Mouse (Mus musculus): ENCODE measurements around the gene 5330417H12Rik. TPM values are rescaled to one million over a fixed set of nuclear protein-coding genes. Genes with fewer than 3 reads are reported as not detected.

Gene 5330417H12Rik
- polyA plus RNA-seq (2015; fragmentation: Nextera tagmentation; extraction: Ambion mirVana), result not detected in 2 replicates

- 71% methylated on average over 2 of the region's 2 CpGs for WGBS
- H3K9me3 ChIP-seq (replicated peaks; ENCODE audit: low read length), result no peaks in the 10 kb centered on the region
- no peak within 1 kb of the TSS for H3K4me2 ChIP-seq (ENCODE audit: low read length)
- DNase-seq (ENCODE audit: low spot score), result no peak
- no peaks in the 10 kb centered on the region for H3K4me1 ChIP-seq (replicated peaks; ENCODE audit: insufficient read depth, low read length)
- no peaks in the 10 kb centered on the region for H3K27me3 ChIP-seq (ENCODE audit: insufficient read depth, low read length)
- TF ChIP-seq CTCF (IDR thresholded peaks at IDR 0.05; ENCODE audit: low read depth), result no peak
- H3K27ac ChIP-seq, result no peak within 1 kb of the TSS
- no peak for ATAC-seq (replicated peaks; ENCODE audit: low FRiP score, low read depth)
- H3K4me3 ChIP-seq (replicated peaks; ENCODE audit: low read depth, low read length), result no peak within 1 kb of the TSS
- no peak within 1 kb of the TSS for H3K9ac ChIP-seq (ENCODE audit: low read depth, low read length)
- H3K36me3 ChIP-seq (ENCODE audit: insufficient read depth, low read length), result no peaks in the 10 kb centered on the region
Measured at GRCm38 (mm10) chr7:107625061-107625460, at the start of gene 5330417H12Rik. 5330417H12Rik (minus strand) TSS chr7:107625161.

- Histone ChIP-seq H3K27me3 (ENCODE audit: insufficient read depth, low read length) (no peaks in the 10 kb centered on the region), H3K4me2 (ENCODE audit: low read length) (no peak overlapping the region), H3K4me1 (replicated peaks; ENCODE audit: insufficient read depth, low read length) (peaks cover 14% of the 10 kb centered on the region), H3K27ac (no peak overlapping the region), H3K9ac (ENCODE audit: low read depth, low read length) (no peak overlapping the region), H3K36me3 (ENCODE audit: insufficient read depth, low read length) (no peaks in the 10 kb centered on the region), H3K4me3 (replicated peaks; ENCODE audit: low read depth, low read length) (no peak overlapping the region), H3K9me3 (replicated peaks; ENCODE audit: low read length) (no peaks in the 10 kb centered on the region)
- 89% methylated on average over 5 of the region's 5 CpGs for WGBS
- DNase-seq (ENCODE audit: low spot score) (no peak), ATAC-seq (replicated peaks; ENCODE audit: low FRiP score, low read depth) (no peak)
- no peak for TF ChIP-seq CTCF (IDR thresholded peaks at IDR 0.05; ENCODE audit: low read depth)
Measured at GRCm38 (mm10) chr7:107668514-107668913, 43.6 kb upstream of the 5330417H12Rik start.

- Histone ChIP-seq H3K27me3 (ENCODE audit: insufficient read depth, low read length) (no peaks in the 10 kb centered on the region), H3K9me3 (replicated peaks; ENCODE audit: low read length) (no peaks in the 10 kb centered on the region), H3K9ac (ENCODE audit: low read depth, low read length) (peak overlapping the region; percentile 46), H3K27ac (peak overlapping the region; percentile 83), H3K36me3 (ENCODE audit: insufficient read depth, low read length) (no peaks in the 10 kb centered on the region), H3K4me1 (replicated peaks; ENCODE audit: insufficient read depth, low read length) (peaks cover 14% of the 10 kb centered on the region), H3K4me3 (replicated peaks; ENCODE audit: low read depth, low read length) (peak overlapping the region; percentile 20), H3K4me2 (ENCODE audit: low read length) (peak overlapping the region; percentile 47)
- ATAC-seq (replicated peaks; ENCODE audit: low FRiP score, low read depth), result no peak
- no peak for TF ChIP-seq CTCF (IDR thresholded peaks at IDR 0.05; ENCODE audit: low read depth)
- DNase-seq (ENCODE audit: low spot score), result no peak
- 39% methylated on average over 13 of the region's 13 CpGs for WGBS
Measured at GRCm38 (mm10) chr7:107666262-107666902, 41.4 kb upstream of the 5330417H12Rik start.

- 18% methylated on average over 9 of the region's 9 CpGs for WGBS
- Histone ChIP-seq H3K9ac (ENCODE audit: low read depth, low read length) (peak overlapping the region; percentile 46; the same call in 1 of the 2 replicates), H3K9me3 (replicated peaks; ENCODE audit: low read length) (no peaks in the 10 kb centered on the region), H3K27me3 (ENCODE audit: insufficient read depth, low read length) (no peaks in the 10 kb centered on the region), H3K27ac (peak overlapping the region; percentile 83), H3K4me1 (replicated peaks; ENCODE audit: insufficient read depth, low read length) (peaks cover 14% of the 10 kb centered on the region), H3K4me3 (replicated peaks; ENCODE audit: low read depth, low read length) (peak overlapping the region; percentile 20), H3K36me3 (ENCODE audit: insufficient read depth, low read length) (no peaks in the 10 kb centered on the region), H3K4me2 (ENCODE audit: low read length) (peak overlapping the region; percentile 47)
- DNase-seq (ENCODE audit: low spot score) (peak; percentile 61), ATAC-seq (replicated peaks; ENCODE audit: low FRiP score, low read depth) (no peak; the same call in 1 of the 2 replicates)
- TF ChIP-seq CTCF (IDR thresholded peaks at IDR 0.05; ENCODE audit: low read depth), result no peak
Measured at GRCm38 (mm10) chr7:107665586-107666261, 40.8 kb upstream of the 5330417H12Rik start.

- H3K27me3 ChIP-seq (ENCODE audit: insufficient read depth, low read length), result no peaks in the 10 kb centered on the region
- no peak for ATAC-seq (replicated peaks; ENCODE audit: low FRiP score, low read depth)
- DNase-seq (ENCODE audit: low spot score), result peak; percentile 51
Measured at GRCm38 (mm10) chr7:107665221-107665585, 40.2 kb upstream of the 5330417H12Rik start.

More at GRCm38 (mm10) chr7:107665221-107665585, 40.2 kb upstream of the 5330417H12Rik start:
- H3K4me1 ChIP-seq (replicated peaks; ENCODE audit: insufficient read depth, low read length), result peaks cover 14% of the 10 kb centered on the region
- H3K9me3 ChIP-seq (replicated peaks; ENCODE audit: low read length), result no peaks in the 10 kb centered on the region
- peak overlapping the region; percentile 83 for H3K27ac ChIP-seq
- 13% methylated on average over 4 of the region's 4 CpGs for WGBS
- peak overlapping the region; percentile 47 for H3K4me2 ChIP-seq (ENCODE audit: low read length)
- no peak for TF ChIP-seq CTCF (IDR thresholded peaks at IDR 0.05; ENCODE audit: low read depth)
- peak overlapping the region; percentile 46; the same call in 1 of the 2 replicates for H3K9ac ChIP-seq (ENCODE audit: low read depth, low read length)
- H3K36me3 ChIP-seq (ENCODE audit: insufficient read depth, low read length), result no peaks in the 10 kb centered on the region
- peak overlapping the region; percentile 20; the same call in 1 of the 2 replicates for H3K4me3 ChIP-seq (replicated peaks; ENCODE audit: low read depth, low read length)
